Mouse (Mus musculus) kidney, postnatal 25 days (tissue): ENCODE measurements around the gene Tctn1.

ENCODE experiments used
- DNase-seq, 2 experiments: peaks; one replicate each; pipeline ENCODE4 v3.0.0; 2021; ENCODE audit warnings: mixed read lengths in 2 of 2

Tctn1 gene

DNA sequence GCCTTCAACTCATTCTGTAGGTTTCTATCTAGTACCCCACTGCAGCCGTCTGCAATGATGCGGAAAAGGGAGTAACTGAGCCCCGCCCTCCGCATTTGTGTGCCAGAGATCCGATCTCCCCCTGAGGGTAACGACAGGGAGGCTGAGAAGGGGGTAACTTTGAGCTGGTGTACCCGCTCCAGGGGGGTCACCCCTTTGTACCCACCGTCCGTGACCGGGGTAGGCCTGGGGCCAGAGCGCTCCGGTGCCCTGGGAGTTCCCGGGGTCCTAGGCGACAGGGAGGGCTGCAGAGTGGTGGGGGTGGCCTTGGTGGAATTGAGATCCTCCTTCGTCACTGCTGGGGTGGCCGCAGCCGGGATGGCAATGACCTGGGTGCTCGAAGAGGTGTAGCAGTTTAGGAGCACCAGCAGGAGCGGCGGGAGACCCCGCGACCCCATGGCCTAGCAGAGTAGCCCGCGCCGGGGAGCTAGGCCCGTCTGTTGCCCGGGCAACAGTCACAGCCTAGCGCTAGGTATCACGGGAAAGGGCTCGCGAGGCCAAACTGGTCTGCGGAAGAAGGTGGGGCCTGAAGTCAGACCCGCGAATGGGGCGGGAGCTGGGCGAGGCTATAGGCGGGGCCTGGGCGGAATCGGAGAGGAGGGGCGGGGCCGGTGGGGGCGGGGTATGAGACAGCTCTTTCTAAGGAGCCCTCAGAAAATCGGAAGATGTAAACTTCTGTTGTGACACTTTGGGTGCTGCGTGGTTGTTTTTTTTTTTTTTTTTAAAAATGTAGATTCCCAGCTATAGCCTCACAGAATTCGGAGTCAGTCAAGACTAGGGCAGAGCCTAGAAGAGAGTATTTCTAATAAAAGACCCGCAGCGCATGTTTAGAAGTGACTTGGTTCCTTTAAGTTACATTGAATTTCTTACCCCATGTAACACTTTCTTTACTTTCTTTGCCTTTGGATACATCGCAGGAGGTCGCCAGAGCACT, at the start of gene Tctn1:
Tctn1 (minus strand) TSS at position 528 of the 973 bp plus-strand sequence.
- DNase-seq: peak; percentile 94 to 96

DNA sequence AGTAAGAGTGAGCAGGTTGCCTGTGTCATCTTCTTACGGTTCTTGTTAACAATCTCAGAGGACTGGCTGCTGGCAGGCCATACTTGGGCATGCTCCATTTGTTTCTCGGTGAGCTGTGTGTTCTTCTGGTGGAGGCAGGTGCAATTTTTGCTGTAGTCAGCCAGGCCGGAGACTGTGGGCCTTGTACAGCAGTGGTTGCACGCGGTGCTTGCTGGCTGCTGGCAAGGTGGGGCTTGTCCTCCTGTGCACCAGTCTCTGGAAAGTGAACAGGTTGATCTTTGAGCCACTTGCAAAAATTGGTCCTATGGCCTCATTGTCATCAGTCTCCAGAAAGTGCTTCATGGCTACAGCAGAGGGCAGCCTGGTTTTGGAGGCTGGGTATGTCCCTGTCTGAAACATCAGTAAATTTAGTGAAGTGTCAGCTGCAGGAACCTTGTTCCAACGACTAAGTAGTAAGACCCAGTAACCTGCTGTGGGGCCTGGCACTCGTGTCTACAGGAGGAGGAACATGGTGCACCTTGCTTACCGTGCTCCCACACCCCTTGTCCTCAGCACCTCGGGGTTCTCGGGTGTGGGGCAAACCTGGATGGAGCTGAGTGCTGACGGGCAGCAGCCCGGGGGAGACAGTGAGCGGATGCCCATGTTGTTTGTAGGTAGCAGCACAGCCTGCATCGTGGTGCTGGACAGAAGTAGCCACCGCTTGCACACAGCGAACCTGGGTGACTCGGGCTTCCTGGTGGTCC, 48.9 kb upstream of the Tctn1 start:
- peak; percentile 64 to 90 for DNase-seq

DNA sequence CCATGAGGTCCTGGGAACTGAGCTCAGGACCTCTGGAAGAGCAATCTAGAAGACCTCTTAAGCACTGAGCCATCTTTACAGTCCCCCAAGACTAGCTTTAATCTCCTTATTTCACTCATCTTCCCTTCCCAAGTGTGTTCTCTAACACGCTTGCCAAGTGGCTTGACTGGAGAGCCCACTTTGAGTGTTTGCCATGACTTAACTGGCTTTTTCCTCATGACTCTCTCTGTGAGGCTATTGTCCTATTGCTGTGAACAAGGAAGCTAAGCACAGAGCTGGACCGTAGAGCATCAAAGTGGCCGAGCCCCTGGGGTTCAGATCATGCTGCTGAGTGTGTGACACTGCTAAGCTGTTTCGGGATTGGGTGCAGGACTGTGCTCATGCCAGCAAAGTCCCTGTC, 48.1 kb upstream of the Tctn1 start:
- no peak for DNase-seq

DNA sequence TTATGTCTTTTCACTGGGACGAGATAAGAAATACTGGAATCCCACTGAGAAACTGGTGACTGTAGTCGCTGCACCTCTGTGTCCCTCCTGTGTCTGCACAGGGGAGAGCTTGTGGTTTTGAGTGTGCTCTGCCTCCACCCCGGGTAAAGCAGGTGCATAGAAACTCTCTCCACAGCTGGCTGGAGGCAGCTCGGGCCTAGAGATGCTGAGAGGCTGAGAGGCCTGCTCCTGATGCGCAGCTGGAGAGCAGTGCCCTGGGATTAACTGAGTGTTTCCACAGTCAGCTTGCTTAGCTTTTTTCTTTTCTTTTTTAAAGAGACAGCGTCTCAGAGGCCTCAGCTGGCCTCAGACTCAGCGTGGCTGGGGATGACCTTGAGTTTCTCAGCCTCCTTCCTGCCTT, 47.4 kb upstream of the Tctn1 start:
- peak in 1 of 2 experiments; percentile 19 for DNase-seq

DNA sequence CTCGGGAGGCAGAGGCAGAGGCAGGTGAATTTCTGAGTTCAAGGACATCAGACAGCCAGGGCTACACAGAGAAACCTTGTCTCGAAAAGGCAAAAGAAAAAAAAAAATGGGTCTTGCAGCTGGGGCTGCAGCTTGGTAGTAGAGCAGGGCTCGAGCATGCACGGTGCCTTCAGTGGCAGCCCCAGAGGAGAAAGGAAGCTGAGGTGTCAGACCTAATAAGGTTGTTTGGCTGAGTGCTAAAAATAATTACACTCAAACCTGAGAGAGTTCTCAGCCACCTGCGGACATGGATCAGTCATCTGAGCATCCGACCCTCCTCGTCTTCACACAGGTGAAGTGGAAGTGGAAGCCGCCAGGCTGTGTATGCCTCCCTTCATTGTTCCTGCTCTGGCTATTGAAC, 46.4 kb upstream of the Tctn1 start:
- no peak for DNase-seq

DNA sequence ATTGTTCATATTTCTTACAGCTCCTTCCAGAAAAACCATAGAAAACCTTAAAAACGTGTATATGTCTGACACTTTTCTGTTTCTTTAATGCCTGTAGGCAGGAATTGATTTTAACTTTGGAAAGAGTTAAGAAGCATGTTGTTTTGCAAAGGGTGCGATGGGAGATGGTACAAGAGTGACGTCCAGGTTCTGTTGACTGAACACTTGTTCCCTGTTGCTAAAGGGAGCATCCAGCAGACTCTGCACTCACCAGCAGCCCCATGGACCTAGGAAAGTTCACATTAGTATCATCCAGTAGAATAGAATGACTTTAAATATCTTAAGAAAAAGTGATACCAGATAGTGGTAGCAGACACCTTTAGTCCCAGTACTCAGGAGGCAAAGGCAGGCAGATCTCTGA, 42.3 kb upstream of the Tctn1 start:
- DNase-seq: no peak

DNA sequence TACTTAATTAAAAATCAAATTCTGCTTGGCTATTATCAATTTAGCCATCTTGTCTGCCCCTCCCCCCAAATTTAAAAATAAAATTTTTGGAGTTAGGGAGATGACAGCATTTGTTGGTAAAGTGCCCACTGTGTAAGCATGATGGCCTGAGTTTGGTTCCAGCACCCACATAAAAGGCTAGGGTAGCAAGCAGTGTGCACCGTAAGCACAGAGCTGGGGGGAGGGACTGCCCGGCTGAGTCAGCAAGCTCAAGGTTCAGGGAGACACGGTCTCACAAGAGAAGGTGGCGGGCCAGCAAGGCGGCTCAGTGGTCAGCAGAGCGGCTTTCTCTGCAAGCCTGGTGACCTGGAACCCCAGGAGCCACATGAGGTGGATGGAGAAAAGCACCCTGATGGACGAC, 41.2 kb upstream of the Tctn1 start:
- peak; percentile 73 to 90 for DNase-seq

DNA sequence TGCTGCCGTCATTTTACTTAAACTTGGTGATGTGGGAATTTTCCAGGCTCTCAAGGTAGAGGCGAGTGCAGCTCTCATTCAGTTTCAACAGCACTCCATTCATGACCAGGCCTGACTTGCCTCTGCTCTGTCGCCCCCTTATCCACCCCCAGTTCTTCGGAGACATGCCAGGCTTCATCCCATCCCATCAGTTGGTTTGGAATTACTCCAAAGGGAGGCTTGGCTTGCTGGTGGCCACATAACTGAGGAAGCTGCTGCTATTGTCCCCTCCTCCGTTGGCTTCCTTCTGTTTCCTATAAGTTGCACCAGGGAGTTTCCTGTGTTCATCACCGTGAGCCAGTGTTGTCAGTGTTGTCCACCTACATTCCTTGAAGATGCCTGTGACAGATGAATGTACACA, 40.3 kb upstream of the Tctn1 start:
- no peak for DNase-seq

DNA sequence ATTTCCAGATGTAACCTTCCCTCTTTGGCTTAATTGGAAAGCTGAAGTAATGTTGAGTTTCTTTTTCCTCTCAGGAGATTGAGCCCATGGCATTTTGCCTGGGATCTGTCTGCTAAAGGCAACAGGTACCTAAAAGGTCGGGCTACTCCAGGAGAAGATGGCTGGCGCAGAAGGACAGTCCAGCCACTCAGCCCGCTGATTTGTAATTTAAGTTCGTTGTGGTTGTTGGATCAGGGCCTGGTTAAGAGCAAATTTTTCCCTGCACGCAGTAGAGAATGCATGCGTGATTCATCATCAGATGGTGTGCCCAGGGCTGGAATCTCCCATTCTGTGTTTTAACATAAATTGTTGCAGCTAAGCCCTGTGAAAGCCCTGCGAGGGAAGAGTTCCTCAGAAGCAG, 39.7 kb upstream of the Tctn1 start:
- no peak for DNase-seq

DNA sequence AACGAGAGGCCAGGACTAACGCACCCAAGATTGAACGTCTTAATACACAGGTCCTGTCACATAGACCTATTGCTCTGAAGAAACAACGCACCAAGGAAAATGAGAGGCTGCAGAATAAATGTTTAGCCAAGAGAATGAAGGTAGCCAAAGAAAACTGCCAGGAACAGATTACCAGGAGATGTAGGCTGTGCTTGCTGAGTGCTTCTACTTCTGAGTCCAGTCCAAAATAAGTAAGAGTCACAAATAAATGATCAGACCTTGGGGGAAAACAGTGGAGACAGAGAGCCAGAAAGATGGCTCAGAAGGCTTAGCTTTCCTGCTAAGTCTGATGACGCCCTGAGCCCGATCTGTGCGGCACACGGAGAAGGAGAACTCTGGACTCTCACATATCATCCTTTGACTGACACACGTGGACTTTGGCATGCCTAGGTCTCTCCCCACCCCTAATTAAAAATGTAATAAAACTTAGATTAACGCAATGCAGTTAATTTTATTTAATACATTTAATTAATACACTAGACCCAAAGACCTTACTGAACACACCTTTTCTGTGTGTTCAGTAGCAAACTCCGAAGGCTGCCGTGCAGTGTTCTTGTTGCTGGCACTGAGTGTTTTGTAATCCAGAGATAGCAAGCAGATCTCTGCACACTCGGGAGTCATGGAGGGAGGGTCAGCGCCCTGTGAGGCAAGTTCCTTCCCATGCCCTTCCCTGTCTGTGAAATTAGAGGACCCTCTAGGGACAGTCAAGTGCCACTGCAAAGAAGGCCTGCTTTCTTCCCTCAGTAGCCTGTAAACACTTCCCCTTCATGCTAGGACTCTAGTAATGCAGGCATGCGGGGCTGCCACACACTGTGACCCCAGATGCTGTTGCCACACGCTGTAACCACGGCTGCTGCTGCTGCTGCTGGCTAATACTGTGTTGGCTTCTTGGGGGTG, 38.8 kb upstream of the Tctn1 start:
- peak in 1 of 2 experiments; percentile 63 for DNase-seq

DNA sequence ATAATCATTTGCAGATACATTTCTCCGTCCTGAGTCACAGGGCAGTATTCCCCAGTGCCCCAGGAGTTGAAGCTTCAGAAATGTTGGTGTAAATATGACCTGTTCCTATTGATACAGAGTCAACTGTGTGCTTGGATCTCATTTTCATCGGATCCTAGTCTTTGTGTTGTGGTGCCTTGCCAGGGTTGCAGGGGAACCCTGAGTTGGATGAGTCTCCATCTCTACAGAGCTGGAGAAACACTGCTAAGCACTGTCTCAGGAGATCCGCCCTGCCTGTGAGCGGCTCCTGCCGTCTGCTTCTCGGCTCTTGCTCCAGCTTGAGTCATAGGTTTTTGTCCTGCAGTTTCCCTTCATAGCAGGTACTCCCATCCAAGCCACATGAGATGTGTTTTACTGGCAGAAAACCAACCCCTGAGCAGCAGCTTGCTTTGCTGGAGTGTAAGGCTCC, 35.8 kb upstream of the Tctn1 start:
- DNase-seq: no peak

DNA sequence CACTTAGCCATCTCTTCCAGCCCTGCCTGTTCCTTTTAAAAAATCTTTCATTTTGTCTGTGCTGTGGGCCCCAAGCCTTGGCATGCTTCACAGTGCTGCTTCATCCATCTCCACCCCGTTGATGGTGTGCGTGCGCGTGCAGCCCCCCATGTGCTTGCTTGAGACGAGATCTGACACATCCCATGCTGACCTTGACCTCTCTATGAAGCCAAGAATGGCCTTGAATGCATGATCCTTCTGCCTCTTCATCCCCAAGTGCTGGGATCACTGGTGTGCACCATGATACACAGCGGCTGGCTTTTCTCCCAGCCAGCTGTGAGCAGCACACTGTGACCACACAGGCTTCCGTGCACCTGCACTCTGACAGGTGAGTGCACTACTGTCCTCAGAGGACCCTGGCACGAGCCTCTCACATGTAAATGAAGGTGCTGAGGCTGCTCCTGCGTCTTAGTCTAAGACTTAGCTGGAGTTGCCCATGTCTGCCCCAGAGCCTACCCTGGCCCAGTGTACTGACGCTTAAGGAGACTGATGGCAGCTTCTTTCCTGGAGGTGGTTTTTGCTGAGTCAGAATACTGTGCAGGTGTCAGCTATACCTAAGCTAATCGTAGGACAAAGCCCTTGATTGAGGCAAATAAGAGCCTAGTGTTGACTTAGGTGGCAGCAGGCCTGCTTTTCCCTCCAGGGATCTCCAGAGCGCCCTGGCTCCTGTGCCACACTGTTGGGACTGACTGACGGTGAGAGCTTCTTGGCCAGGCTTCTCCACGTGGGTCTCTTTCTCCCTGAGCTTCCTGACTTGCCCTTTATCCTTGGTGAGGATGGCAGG, 31.1 kb upstream of the Tctn1 start:
- peak in 1 of 2 experiments; percentile 60 for DNase-seq

DNA sequence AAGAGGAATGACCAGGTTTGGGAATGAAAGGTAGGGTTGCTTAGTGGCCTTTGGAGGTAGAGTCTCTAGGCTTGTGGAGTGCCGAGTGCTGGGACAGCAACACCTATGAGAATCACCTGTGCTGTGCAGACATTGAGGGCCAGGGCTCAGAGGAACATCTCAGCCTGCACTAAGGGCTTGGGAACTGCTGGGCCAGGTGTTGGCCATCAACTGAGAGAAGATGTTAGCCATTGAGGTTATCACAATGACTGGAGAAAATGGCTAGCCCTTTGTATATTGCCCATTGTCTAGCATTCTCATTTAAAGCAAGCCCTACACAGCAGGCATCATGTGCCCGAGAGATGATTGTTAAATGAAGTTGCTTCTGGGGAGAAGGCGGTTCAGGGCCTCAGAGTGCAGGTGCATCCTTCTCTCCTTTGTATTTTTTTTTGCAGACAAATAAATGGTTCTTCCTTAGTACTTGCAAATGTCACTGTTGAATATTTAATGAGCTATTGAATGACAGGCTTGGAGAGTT, 30.0 kb upstream of the Tctn1 start:
- DNase-seq: no peak

DNA sequence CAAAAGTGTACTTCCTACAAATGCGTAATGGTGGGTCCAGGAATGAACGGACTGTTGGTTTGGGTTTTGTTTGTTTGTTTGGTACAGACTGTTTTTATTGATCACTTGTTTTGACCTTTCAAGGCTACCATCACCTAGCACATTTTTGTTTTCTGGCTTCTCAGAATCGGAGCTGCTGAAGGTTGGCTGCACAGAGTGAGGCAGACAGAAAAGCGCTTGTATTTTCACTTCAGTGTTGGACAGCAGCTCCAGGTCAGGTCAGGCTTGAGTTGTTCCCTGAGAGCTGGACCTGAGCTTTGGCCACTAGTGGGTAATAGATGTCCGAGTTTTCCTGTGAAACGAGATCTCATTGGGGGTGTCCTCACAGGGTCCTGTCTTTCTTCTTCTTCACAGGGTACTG, 28.9 kb upstream of the Tctn1 start:
- DNase-seq: no peak

DNA sequence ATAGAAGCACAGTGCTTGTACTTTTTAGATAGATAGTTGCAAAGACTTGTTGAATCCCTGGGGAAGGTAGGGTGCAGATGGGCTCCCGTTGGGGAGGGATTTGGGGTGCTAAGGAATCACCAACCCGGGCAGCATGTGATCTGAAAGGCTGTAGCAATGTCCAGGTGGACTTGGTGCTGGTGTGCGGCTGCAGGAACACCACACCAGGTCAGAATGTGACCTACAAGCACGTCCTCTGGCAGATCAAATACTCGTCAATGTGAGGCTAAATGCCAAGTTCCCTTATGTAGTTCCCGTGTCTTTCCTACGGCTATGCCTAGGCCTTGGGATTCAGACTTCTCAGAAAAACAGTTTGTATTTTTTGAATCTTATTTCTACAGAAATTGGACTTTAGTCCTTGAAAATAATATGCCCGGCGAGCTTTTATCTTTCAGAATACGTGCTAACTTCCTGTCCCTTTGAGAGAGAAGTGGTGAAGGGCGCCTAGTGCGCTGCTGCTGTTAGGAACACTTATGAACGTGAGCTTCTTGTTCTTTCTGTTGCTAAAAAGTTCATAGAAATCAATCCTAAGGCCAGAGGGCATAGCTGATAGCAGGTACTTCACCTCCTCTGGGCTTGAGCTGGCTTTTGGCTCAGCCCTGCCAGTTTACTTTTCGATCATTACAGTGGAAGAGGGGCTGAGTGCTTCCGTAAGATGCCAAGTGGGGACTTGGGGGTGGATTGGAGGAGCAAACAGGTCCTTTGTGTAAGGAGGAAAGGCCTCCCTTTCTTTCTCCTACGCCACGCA, 27.5 kb upstream of the Tctn1 start:
- peak in 1 of 2 experiments; percentile 66 for DNase-seq

DNA sequence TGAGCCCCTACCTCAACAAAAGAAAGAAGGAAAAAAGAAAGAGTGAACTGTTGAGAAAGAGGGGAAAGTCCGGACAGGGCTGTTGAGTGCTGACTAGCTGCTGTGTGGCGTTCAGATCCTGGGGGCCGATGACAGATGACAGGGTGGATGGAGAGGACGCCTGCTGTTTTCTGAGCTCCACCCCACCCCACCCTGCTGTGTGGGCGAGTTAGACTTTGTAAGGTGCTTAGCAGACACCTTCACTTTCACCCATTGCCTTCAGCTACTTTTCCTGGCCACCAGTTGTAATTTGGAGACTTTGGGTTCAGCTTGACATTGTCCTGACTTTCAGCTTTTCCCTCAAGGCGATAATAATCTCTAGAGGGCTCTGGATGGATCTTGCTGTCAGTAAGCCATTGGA, 26.9 kb upstream of the Tctn1 start:
- no peak for DNase-seq

DNA sequence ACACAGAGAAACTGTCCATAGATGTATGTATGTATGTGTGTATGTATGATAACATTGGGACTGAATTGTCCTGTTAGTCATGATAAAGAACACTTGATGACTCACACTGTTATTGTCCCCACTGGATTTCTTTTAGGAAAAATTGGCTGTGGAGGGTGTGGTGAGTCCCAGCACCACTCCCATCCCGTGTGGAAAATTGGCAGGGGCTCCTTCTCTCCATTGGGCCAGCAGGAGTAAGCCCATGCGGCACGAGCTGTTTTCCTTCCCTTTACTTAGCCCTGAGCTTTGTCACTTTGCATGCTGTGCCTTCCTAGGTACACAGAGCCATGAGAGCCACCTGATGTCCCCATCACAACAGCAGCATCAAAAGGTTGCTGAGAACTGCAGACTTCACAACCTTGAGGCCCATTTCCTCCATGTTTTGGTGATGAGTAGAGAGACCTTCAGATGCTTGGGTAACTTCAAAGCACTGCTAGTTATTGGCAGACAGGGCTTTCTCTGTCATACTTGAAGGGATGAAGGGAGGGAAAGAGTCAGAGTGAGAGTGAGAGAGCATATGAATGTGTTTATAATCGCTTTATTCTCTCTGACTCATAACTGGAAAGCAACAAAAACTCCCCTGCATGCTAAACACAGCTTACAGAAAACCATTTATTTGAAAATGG, 24.0 kb upstream of the Tctn1 start:
- no peak for DNase-seq

DNA sequence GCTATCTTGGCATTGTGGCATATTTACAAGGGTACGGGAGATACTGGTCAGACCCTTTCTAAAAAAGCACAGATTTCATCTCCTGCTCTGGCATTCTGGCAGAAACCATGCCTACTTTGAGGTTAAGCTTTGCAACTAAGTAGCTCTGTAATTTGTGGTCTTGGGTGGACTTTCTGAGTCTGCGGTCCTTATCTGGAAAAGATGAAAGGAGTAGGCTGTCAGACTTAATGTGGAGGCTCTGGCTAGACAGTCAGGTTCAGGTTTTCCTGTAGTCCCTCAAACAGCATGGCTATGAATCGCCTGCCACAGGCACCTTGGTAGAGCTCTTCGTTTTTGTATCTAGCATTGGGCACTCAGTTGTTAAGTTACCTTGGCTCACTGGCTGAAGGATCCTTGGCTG, 22.8 kb upstream of the Tctn1 start:
- no peak for DNase-seq

DNA sequence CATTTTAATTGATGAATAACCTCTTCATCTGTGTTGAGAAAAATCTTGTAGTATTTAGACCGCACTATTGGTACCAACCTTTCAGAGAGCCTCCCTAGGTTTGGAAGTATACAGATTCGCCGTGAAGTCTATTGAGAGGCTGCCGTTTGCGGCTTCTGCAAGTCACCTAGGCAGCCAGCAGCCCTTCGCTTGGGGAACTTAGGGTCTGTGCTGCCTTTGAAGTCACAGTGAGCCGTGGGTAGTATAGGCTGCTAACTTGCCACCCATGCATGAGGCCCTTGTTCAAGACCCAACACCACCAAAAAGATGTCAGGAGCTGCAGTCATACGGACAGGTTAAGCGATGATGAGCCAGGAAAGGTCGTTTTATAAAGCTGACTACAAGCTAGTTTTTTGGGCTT, 21.9 kb upstream of the Tctn1 start:
- DNase-seq: no peak

DNA sequence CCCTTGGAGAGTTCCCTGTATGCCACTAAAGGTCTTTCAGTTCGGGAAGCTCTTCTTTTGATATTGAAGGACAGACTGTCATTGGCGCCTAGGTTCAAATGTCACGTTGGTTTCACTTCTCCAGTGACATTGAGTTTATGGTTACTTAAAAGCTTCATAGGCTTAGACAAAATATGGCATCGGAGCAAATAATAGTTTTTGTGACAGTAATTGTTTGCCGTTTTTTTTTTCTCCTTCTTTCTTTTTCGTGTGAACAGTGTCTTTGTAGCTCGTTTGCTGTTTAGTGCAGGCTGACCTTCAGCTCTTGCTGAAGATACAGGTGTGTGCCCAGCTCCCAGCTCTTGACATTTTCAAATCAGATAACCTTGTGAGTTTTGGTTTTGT, 21.5 kb upstream of the Tctn1 start:
- DNase-seq: no peak
